Mouse (Mus musculus) stomach, postnatal 0 days (tissue): Measurements from ENCODE around the gene Psmd11.

ENCODE experiments used
- CTCF ChIP-seq: IDR thresholded peaks from 2 replicates; pipeline ENCODE4 v1.5.1; 2016; ENCODE audit warnings: antibody characterized with exemption, low read depth, mild to moderate bottlenecking, moderate library complexity
- EP300 ChIP-seq: optimal IDR thresholded peaks from 2 replicates; pipeline ENCODE3; 2016; ENCODE audit warnings: antibody characterized with exemption

- no peak for TF ChIP-seq CTCF
- TF ChIP-seq EP300 = no peak
Measured at GRCm38 (mm10) chr11:80494852-80495251, 66.4 kb downstream of the Psmd11 start.
